Mouse (Mus musculus) thymus, adult 2 months (tissue): ENCODE measurements around the gene Prepl.

ENCODE experiments used
- CTCF ChIP-seq: fragments of 200-500 bp; IDR thresholded peaks from 2 replicates; pipeline ENCODE4 v1.5.1; 2012; ENCODE audit warnings: mild to moderate bottlenecking, control low read depth, low read length, moderate library complexity, borderline replicate concordance; ENCODE audit not compliant: control insufficient read depth, poor library complexity, insufficient read depth; ENCODE audit errors: extremely low read depth
- POLR2A ChIP-seq: fragments of 200-500 bp; IDR thresholded peaks from 2 replicates; pipeline ENCODE4 v1.6.1; 2012; ENCODE audit warnings: mild to moderate bottlenecking, low read length, control low read depth, moderate library complexity; ENCODE audit not compliant: control insufficient read depth, poor library complexity, insufficient read depth; ENCODE audit errors: extremely low read depth

- TF ChIP-seq POLR2A = no peak
- no peak for TF ChIP-seq CTCF
Measured at GRCm38 (mm10) chr17:85089621-85090020, 420 bp downstream of the Prepl start.
